Mouse (Mus musculus) midbrain, embryonic 11.5 days (tissue): Measurements from ENCODE around the gene Mrps36. TPM values are rescaled to one million over a fixed set of nuclear protein-coding genes. Genes with fewer than 3 reads are reported as not detected.
"Not testable (repeated sequence)": the region's sequence is repeated elsewhere in the genome, so short reads cannot be mapped to it uniquely, and the experiment has no call there.

Experiments
- ATAC-seq: fragments of 200-750 bp; cut with Nextera tagmentation; 2 replicates; pipeline ENCODE4 v1.8.0; 2017; ENCODE audit warnings: moderate TSS enrichment, moderate library complexity; ENCODE audit not compliant: low FRiP score
- DNase-seq: peaks from one replicate; pipeline ENCODE4 v3.0.0; 2015; ENCODE audit warnings: low spot score; ENCODE audit errors: missing footprints
- H3K27ac ChIP-seq: fragments of 300-500 bp; sonication (generic); 2 replicates; pipeline ENCODE4 v1.5.1; 2014; ENCODE audit warnings: low read depth, low read length
- H3K27me3 ChIP-seq: fragments of 300-500 bp; sonication (generic); 2 replicates; pipeline ENCODE4 v1.6.1; 2014; ENCODE audit warnings: mild to moderate bottlenecking, low read length, moderate library complexity, mixed read lengths; ENCODE audit not compliant: control insufficient read depth, insufficient read depth
- H3K36me3 ChIP-seq: fragments of 300-500 bp; sonication (generic); 2 replicates; pipeline ENCODE4 v1.6.1; 2014; ENCODE audit warnings: mild to moderate bottlenecking, low read length, moderate library complexity, mixed read lengths; ENCODE audit not compliant: control insufficient read depth, insufficient read depth
- H3K4me1 ChIP-seq: fragments of 300-500 bp; sonication (generic); 2 replicates; pipeline ENCODE4 v1.6.1; 2014; ENCODE audit warnings: low read length; ENCODE audit not compliant: control insufficient read depth, insufficient read depth
- H3K4me2 ChIP-seq: fragments of 300-500 bp; sonication (generic); 2 replicates; pipeline ENCODE4 v1.6.1; 2014; ENCODE audit warnings: mild to moderate bottlenecking, moderate library complexity
- H3K4me3 ChIP-seq: fragments of 300-500 bp; sonication (generic); 2 replicates; pipeline ENCODE4 v1.5.1; 2014; ENCODE audit warnings: low read depth, low read length
- H3K9ac ChIP-seq: fragments of 300-500 bp; sonication (generic); 2 replicates; pipeline ENCODE4 v1.6.1; 2014; ENCODE audit warnings: low read length
- H3K9me3 ChIP-seq: fragments of 300-500 bp; sonication (generic); 2 replicates; pipeline ENCODE4 v1.6.1; 2016; ENCODE audit warnings: low read length; ENCODE audit not compliant: control insufficient read depth
- WGBS: fragments of 180-500 bp; shearing (Covaris S2); extraction: QIAGEN DNeasy Blood & Tissue Kit; methylation state at CpG from one replicate; pipeline ENCODE4 v1.1.7; 2014; 5-methylcytosine and 5-hydroxymethylcytosine counted together
- polyA plus RNA-seq: library from polyadenylated mRNA; unstranded; fragments of >200 nt; fragmentation: Nextera tagmentation; extraction: Ambion mirVana; gene quantifications from 2 replicates; pipeline ENCODE4 v1.2.1, GENCODE M21; 2014

Mrps36 gene
- polyA plus RNA-seq, 1 experiment from 2014 or later, result 153 TPM

GRCm38 (mm10) chr13:100748638-100749037 is 4.2 kb upstream of the Mrps36 start:
- H3K4me1 ChIP-seq, result peaks cover 2% of the 10 kb centered on the region; the same call in 1 of the 2 replicates
- H3K9ac ChIP-seq, result no peak overlapping the region
- no peaks in the 10 kb centered on the region for H3K36me3 ChIP-seq
- no peak for DNase-seq
- no peaks in the 10 kb centered on the region for H3K27me3 ChIP-seq
- H3K9me3 ChIP-seq, result no peaks in the 10 kb centered on the region
- ATAC-seq, result no peak
- no peak overlapping the region for H3K4me3 ChIP-seq
- no peak overlapping the region for H3K4me2 ChIP-seq
- H3K27ac ChIP-seq, result no peak overlapping the region
- 32% methylated on average over 8 of the region's 8 CpGs for WGBS

GRCm38 (mm10) chr13:100746090-100746489 is 1.6 kb upstream of the Mrps36 start:
- 93% methylated on average over 3 of the region's 3 CpGs for WGBS
- Histone ChIP-seq H3K4me3 (no peak overlapping the region), H3K27ac (no peak overlapping the region), H3K9me3 (no peaks in the 10 kb centered on the region), H3K36me3 (no peaks in the 10 kb centered on the region), H3K9ac (no peak overlapping the region), H3K27me3 (no peaks in the 10 kb centered on the region), H3K4me1 (peaks cover 8% of the 10 kb centered on the region), H3K4me2 (no peak overlapping the region)
- ATAC-seq (no peak), DNase-seq (no peak)

GRCm38 (mm10) chr13:100743346-100744035 is 968 bp downstream of the Mrps36 start:
- peak overlapping the region; percentile 82 for H3K4me3 ChIP-seq
- DNase-seq (no peak), ATAC-seq (peak; percentile 34)
- no peaks in the 10 kb centered on the region for H3K27me3 ChIP-seq
- peak overlapping the region; percentile 88 for H3K9ac ChIP-seq
- H3K4me1 ChIP-seq, result peaks cover 8% of the 10 kb centered on the region
- peak overlapping the region; percentile 63 for H3K4me2 ChIP-seq
- 66% methylated on average over 11 of the region's 11 CpGs for WGBS
- H3K9me3 ChIP-seq, result no peaks in the 10 kb centered on the region
- H3K36me3 ChIP-seq, result no peaks in the 10 kb centered on the region
- H3K27ac ChIP-seq, result peak overlapping the region; percentile 94; the same call in 1 of the 2 replicates

GRCm38 (mm10) chr13:100742831-100743230 is 1.6 kb downstream of the Mrps36 start:
- H3K9me3 ChIP-seq, result no peaks in the 10 kb centered on the region
- no peak overlapping the region for H3K27ac ChIP-seq
- ATAC-seq (no peak), DNase-seq (no peak)
- no peak overlapping the region for H3K9ac ChIP-seq
- no peaks in the 10 kb centered on the region for H3K36me3 ChIP-seq
- H3K4me3 ChIP-seq, result no peak overlapping the region
- peaks cover 8% of the 10 kb centered on the region for H3K4me1 ChIP-seq
- WGBS, result 85% methylated on average over 5 of the region's 5 CpGs
- no peaks in the 10 kb centered on the region for H3K27me3 ChIP-seq
- H3K4me2 ChIP-seq, result no peak overlapping the region

- ATAC-seq, result no peak
- Histone ChIP-seq H3K27ac (no peak overlapping the region), H3K36me3 (peaks cover 3% of the 10 kb centered on the region; the same call in 1 of the 2 replicates), H3K9ac (no peak overlapping the region), H3K9me3 (no peaks in the 10 kb centered on the region), H3K27me3 (no peaks in the 10 kb centered on the region), H3K4me2 (no peak overlapping the region), H3K4me1 (peaks cover 6% of the 10 kb centered on the region; the same call in 1 of the 2 replicates), H3K4me3 (no peak overlapping the region)
- DNase-seq, result no peak
- 92% methylated on average over 2 of the region's 2 CpGs for WGBS
Observed at GRCm38 (mm10) chr13:100732756-100733155, 11.7 kb downstream of the Mrps36 start.

- not testable (repeated sequence) for H3K9ac ChIP-seq, H3K4me2 ChIP-seq, H3K4me3 ChIP-seq, DNase-seq, H3K27me3 ChIP-seq, ATAC-seq, H3K4me1 ChIP-seq, H3K9me3 ChIP-seq, H3K36me3 ChIP-seq, H3K27ac ChIP-seq
- 93% methylated on average over 5 of the region's 6 CpGs for WGBS
Observed at GRCm38 (mm10) chr13:100731462-100732046, 12.9 kb downstream of the Mrps36 start.

GRCm38 (mm10) chr13:100730861-100731176 is 13.6 kb downstream of the Mrps36 start, which contains the start of gene Cdk7:
Gene Cdk7 (minus strand): TSS chr13:100730939.
- peak within 1 kb of the TSS; percentile 59 for H3K4me2 ChIP-seq
- peak within 1 kb of the TSS; percentile 89 for H3K9ac ChIP-seq
- H3K9me3 ChIP-seq, result no peaks in the 10 kb centered on the region
- WGBS, result 1% methylated on average over 19 of the region's 19 CpGs
- peaks cover 6% of the 10 kb centered on the region; the same call in 1 of the 2 replicates for H3K4me1 ChIP-seq
- peak; percentile 99 for ATAC-seq
- peaks cover 6% of the 10 kb centered on the region; the same call in 1 of the 2 replicates for H3K36me3 ChIP-seq
- no peaks in the 10 kb centered on the region for H3K27me3 ChIP-seq
- DNase-seq, result peak; percentile 100
- peak within 1 kb of the TSS; percentile 63 for H3K27ac ChIP-seq
- peak within 1 kb of the TSS; percentile 87 for H3K4me3 ChIP-seq

GRCm38 (mm10) chr13:100730153-100730860 is 14.2 kb downstream of the Mrps36 start:
- H3K27me3 ChIP-seq, result no peaks in the 10 kb centered on the region
- H3K27ac ChIP-seq, result peak overlapping the region; percentile 63
- DNase-seq, result no peak
- H3K4me2 ChIP-seq, result peak overlapping the region; percentile 59
- peaks cover 6% of the 10 kb centered on the region; the same call in 1 of the 2 replicates for H3K4me1 ChIP-seq
- H3K9ac ChIP-seq, result peak overlapping the region; percentile 89
- H3K4me3 ChIP-seq, result peak overlapping the region; percentile 87
- ATAC-seq, result no peak
- no peaks in the 10 kb centered on the region for H3K9me3 ChIP-seq
- H3K36me3 ChIP-seq, result peaks cover 6% of the 10 kb centered on the region; the same call in 1 of the 2 replicates
- 2% methylated on average over 30 of the region's 30 CpGs for WGBS

- H3K4me3 ChIP-seq, H3K27ac ChIP-seq, H3K9ac ChIP-seq, ATAC-seq, H3K9me3 ChIP-seq, H3K4me2 ChIP-seq, H3K4me1 ChIP-seq, H3K36me3 ChIP-seq, H3K27me3 ChIP-seq, DNase-seq: not testable (repeated sequence)
- 93% methylated on average over 4 of the region's 4 CpGs for WGBS
Observed at GRCm38 (mm10) chr13:100728530-100728929, 15.9 kb downstream of the Mrps36 start.
